Mouse (Mus musculus): ENCODE data around the gene Vwc2l. TPM values are rescaled to one million over a fixed set of nuclear protein-coding genes. Genes with fewer than 3 reads are reported as not detected.

The Vwc2l gene
- 6.2 and 6.5 TPM in 2 replicates for polyA plus RNA-seq (2015; fragmentation: Nextera tagmentation; extraction: Ambion mirVana)

DNA sequence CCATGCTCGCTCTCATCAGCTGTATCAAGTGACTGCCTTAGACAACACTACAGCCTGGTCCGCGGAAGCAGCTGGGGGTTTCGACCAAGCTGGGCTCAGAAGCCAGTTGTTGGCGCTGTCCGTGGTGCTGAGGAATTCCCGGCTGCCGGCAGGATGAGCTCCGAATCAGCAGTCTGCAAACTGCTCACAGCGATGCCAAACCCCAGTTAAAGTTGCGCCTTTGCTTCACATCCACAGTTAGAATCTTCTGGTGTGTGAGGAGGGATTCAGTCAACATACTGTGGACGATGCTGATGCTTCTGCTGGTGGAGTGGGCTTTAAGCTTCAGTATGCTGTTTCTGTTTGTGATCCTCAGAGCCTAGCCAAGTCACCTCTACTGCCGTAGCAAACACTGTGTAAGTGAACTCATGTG is at the start of gene Vwc2l:
Gene Vwc2l (plus strand): TSS at position 61 of the 412 bp plus-strand sequence.
- ATAC-seq (ENCODE audit: low FRiP score): peak; percentile 83
- peak within 1 kb of the TSS; percentile 71 for H3K27ac ChIP-seq
- no peaks in the 10 kb centered on the region for H3K9me3 ChIP-seq
- no peaks in the 10 kb centered on the region for H3K27me3 ChIP-seq
- peak within 1 kb of the TSS; percentile 40 for H3K4me3 ChIP-seq
- 9% methylated on average over 13 of the region's 13 CpGs for WGBS
- peak within 1 kb of the TSS; percentile 63 for H3K9ac ChIP-seq
- peak within 1 kb of the TSS; percentile 58 for H3K4me2 ChIP-seq
- H3K4me1 ChIP-seq (replicated peaks): peaks cover 3% of the 10 kb centered on the region; the same call in 1 of the 2 replicates
- no peaks in the 10 kb centered on the region for H3K36me3 ChIP-seq

DNA sequence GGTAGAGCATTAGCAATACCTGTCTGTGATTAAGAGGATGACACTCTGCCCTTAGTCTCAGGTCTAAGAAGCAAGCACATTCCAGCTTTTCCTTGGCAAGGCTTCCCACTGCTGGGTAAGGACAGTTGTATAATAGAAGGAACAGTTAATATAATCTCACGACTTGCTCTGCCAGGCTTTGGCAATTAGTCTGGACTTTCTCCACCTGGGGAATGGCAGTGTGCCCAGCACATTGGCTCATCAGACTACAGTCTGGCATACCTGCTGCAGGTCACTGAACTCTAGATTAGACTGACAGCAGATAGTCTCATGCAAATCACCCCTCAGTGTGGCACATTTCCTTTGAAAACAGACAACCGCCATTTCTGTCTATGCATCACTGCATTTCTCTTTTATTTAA is 33.0 kb upstream of the Vwc2l start:
- Histone ChIP-seq H3K4me3 (no peak overlapping the region), H3K9me3 (no peaks in the 10 kb centered on the region), H3K9ac (no peak overlapping the region), H3K27me3 (no peaks in the 10 kb centered on the region), H3K36me3 (no peaks in the 10 kb centered on the region), H3K4me1 (replicated peaks) (no peaks in the 10 kb centered on the region), H3K4me2 (no peak overlapping the region), H3K27ac (no peak overlapping the region)
- 77% methylated on average over 2 of the region's 2 CpGs for WGBS
- no peak for ATAC-seq (ENCODE audit: low FRiP score)

DNA sequence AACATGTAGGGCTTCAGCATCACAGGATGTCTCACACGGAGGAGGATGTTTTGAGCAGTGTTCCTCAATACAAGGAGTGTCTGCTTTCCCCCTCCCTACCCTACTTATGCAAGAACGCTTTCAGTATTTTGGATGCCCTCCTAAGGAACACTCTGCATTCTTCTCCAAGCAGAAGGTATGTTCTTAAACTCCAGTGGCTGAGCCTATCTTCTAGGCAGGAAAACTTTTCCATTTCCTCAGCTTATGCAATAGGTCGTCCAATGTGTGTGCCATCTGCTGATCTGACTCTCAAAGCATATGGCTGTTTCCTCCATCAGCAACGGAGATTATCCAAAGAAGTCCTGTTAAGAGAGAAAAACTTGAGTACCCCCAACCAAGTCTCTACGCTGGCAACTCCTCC is 25.2 kb upstream of the Vwc2l start:
- ATAC-seq (ENCODE audit: low FRiP score): no peak
- WGBS: 86% methylated on average over 5 of the region's 5 CpGs
- H3K9ac ChIP-seq: no peak overlapping the region

DNA sequence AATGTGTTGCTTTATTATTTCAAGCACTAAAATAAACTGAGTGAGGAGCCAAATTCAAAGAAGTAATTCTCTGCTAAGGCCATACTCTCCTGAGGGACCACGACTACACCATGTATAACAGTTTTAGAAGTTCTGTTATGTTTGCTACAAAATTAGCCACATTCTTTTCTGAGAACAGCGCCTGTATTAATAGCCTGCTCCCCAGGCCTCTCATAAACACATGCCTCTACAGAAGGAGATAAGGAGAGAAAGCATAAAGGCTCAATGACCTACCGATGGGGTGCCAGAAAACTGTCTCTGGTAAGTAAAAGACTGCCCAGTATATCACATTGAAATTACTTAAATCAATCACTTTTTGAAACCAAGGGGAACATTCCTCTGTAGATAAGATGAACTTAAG is 21.6 kb upstream of the Vwc2l start:
- Histone ChIP-seq H3K4me3 (no peak overlapping the region), H3K27me3 (no peaks in the 10 kb centered on the region), H3K4me2 (no peak overlapping the region), H3K27ac (no peak overlapping the region), H3K36me3 (no peaks in the 10 kb centered on the region), H3K4me1 (replicated peaks) (no peaks in the 10 kb centered on the region), H3K9ac (no peak overlapping the region), H3K9me3 (no peaks in the 10 kb centered on the region)
- WGBS: 87% methylated on average over 3 of the region's 3 CpGs
- no peak for ATAC-seq (ENCODE audit: low FRiP score)

More for the DNA sequence above, 25.2 kb upstream of the Vwc2l start:
- Histone ChIP-seq H3K4me1 (replicated peaks) (no peaks in the 10 kb centered on the region), H3K4me3 (no peak overlapping the region), H3K9me3 (no peaks in the 10 kb centered on the region), H3K27ac (no peak overlapping the region), H3K27me3 (no peaks in the 10 kb centered on the region), H3K36me3 (no peaks in the 10 kb centered on the region), H3K4me2 (no peak overlapping the region)

DNA sequence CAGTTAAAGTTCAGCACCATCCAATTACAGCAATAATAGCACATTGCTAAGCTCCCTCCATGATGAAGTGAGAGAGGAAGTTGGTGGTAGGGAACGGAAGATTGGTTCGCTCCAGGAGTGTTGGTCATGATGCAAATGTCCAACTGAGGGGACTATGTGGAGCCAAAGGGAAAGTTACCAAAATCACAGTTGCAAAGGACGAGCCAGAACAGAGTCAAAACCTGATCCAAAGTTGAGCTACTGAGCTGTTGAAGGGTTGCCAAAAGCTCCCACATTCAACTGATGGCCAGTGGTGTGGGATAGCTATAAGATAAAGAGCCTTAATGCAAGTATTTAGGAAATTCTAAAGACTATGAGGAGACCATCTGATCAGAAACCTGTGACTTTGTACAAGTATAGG is 19.7 kb upstream of the Vwc2l start:
- H3K4me2 ChIP-seq: no peak overlapping the region
- WGBS: 80% methylated on average over 3 of the region's 3 CpGs
- no peak overlapping the region for H3K9ac ChIP-seq
- no peak overlapping the region for H3K27ac ChIP-seq
- H3K36me3 ChIP-seq: no peaks in the 10 kb centered on the region
- H3K4me3 ChIP-seq: no peak overlapping the region
- ATAC-seq (ENCODE audit: low FRiP score): no peak
- no peaks in the 10 kb centered on the region for H3K4me1 ChIP-seq (replicated peaks)
- no peaks in the 10 kb centered on the region for H3K9me3 ChIP-seq
- H3K27me3 ChIP-seq: no peaks in the 10 kb centered on the region

DNA sequence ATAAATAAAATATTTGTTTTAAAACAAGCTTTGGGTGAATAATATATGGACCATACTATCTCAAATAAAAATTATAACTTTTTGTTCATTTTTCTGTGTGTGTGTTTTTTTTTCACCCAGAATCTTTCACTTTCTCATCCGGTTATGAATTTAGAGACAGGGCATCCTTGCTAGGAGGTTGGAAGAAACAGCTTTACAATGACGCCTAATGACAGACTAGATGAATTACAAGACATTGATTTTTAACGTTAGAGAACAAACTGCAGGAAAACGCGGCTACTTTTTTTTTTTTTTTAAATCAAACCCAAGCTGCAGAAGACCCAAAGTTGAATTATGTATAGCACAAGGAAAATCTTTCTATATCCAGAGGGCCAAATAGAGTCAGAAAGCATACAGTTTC is 470 bp upstream of the Vwc2l start:
- Histone ChIP-seq H3K9me3 (no peaks in the 10 kb centered on the region), H3K36me3 (no peaks in the 10 kb centered on the region), H3K27me3 (no peaks in the 10 kb centered on the region), H3K4me1 (replicated peaks) (peaks cover 3% of the 10 kb centered on the region; the same call in 1 of the 2 replicates), H3K4me3 (peak overlapping the region; percentile 40), H3K4me2 (peak overlapping the region; percentile 58), H3K27ac (no peak overlapping the region), H3K9ac (peak overlapping the region; percentile 63; the same call in 1 of the 2 replicates)
- ATAC-seq (ENCODE audit: low FRiP score): no peak
- WGBS: 46% methylated on average over 5 of the region's 5 CpGs

DNA sequence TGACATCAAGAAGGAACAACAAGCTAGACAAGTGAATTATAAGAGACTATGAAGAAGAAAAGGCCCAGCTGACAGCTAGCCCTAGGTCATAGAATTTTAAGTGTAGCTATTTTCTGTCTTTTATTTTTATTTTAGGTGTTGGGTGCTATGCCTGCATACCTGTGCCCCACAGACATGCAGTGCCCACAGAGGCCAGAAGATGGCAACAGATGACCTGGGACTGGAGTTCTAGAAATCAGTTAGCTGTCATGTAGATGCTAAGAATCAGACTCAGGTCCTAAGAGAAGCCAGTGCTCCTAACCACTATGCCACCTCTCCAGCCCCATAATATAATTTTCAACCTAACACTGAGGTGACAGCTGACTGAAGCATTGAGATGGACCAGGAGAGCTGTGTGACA is 61.6 kb downstream of the Vwc2l start:
- no peak for ATAC-seq (ENCODE audit: low FRiP score)
- Histone ChIP-seq H3K9ac (no peak overlapping the region), H3K27me3 (no peaks in the 10 kb centered on the region), H3K27ac (no peak overlapping the region), H3K4me2 (no peak overlapping the region), H3K4me3 (no peak overlapping the region), H3K9me3 (no peaks in the 10 kb centered on the region), H3K4me1 (replicated peaks) (no peaks in the 10 kb centered on the region), H3K36me3 (no peaks in the 10 kb centered on the region)

DNA sequence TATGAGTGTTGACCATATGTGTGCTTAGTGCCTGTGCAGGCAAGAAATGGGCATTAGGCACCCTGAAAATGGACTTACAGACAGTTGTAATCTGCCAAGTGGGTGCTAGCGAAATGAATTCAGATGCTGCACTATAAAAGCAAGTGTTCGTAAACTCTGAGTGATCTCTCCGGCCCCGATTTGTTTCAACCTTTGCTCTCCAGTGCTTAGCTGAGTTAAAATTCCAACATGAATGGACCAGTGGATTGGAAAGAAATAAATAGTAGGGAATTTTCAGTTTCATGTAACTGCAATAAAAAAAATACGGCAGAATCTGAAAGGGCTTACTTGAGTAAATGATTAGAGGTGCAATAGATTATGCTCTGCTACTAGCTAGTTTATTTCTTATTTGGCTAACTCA is 66.1 kb downstream of the Vwc2l start:
- Histone ChIP-seq H3K9me3 (no peaks in the 10 kb centered on the region), H3K27ac (no peak overlapping the region), H3K4me3 (no peak overlapping the region), H3K4me2 (no peak overlapping the region), H3K4me1 (replicated peaks) (no peaks in the 10 kb centered on the region), H3K27me3 (no peaks in the 10 kb centered on the region), H3K9ac (no peak overlapping the region), H3K36me3 (no peaks in the 10 kb centered on the region)
- ATAC-seq (ENCODE audit: low FRiP score): no peak
- 94% methylated on average over 5 of the region's 5 CpGs for WGBS

DNA sequence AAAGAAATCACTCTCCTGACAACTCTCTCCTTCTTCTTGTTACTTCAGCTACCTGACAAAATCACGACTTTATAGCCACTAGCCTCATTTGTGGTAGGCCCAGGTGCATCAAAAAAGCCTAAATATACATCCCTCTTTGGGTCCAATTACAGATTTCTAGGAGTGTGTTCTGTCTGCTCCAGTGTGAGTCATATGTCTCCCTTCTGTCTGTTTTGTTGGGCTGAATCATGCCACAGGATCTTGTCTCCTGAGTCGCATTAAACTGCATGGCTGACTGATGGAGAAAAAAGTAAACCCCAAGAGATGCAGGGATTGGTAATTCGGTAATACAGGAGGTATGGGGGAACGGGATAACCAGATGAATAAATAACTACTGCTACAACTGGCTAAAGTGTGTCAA is 69.6 kb downstream of the Vwc2l start:
- no peak overlapping the region for H3K4me3 ChIP-seq
- H3K9ac ChIP-seq: no peak overlapping the region
- no peaks in the 10 kb centered on the region for H3K4me1 ChIP-seq (replicated peaks)
- 83% methylated on average over 4 of the region's 4 CpGs for whole genome bisulfite sequencing
- no peak overlapping the region for H3K4me2 ChIP-seq
- H3K27ac ChIP-seq: no peak overlapping the region
- ATAC-seq (ENCODE audit: low FRiP score): no peak
- H3K27me3 ChIP-seq: no peaks in the 10 kb centered on the region
- no peaks in the 10 kb centered on the region for H3K9me3 ChIP-seq
- H3K36me3 ChIP-seq: no peaks in the 10 kb centered on the region

DNA sequence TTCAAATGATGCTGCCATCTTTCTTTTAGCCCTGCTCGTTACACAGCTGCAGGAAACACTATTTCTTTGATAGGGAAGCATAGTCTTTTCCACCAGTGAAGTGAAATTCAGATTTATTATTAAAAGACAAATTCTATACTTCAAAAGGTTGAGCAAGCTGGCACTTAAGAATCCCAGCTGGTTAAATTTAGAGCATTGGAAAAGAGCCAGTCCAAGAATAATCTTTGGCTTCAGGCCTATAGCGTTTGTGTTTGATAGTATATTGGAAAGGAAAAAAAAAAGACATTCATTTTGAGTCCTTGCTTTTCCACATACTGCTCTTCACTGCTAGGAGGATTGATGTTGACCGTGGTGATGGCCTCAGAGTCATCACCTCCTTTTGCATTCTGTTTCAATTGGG is 77.9 kb downstream of the Vwc2l start:
- Histone ChIP-seq H3K9me3 (no peaks in the 10 kb centered on the region), H3K27ac (no peak overlapping the region), H3K4me1 (replicated peaks) (no peaks in the 10 kb centered on the region), H3K4me3 (no peak overlapping the region), H3K4me2 (no peak overlapping the region), H3K9ac (no peak overlapping the region), H3K36me3 (no peaks in the 10 kb centered on the region), H3K27me3 (no peaks in the 10 kb centered on the region)
- WGBS: 82% methylated on average over 3 of the region's 3 CpGs
- no peak for ATAC-seq (ENCODE audit: low FRiP score)

DNA sequence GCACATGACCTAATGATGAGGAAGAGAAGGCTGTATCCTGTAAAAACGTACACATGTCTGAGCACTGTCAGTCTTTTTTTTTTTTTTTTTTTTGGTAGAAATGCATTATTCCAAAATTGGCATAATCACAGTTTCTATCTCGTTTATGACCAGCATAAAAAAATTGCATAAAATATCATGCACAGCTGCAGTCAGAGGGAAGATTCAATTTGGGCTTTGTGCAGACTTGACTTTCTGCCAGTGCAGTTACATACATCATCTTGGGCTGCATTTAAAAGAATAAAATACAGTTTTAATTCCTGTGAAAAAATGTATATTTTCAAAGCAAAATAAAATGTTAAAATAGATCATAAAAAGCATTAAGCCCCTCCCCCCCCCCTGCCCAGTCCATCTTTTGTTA is 97.6 kb downstream of the Vwc2l start:
- H3K4me1 ChIP-seq (replicated peaks): no peaks in the 10 kb centered on the region
- no peak overlapping the region for H3K27ac ChIP-seq
- 57% methylated on average over 2 of the region's 2 CpGs for WGBS
- H3K4me3 ChIP-seq: no peak overlapping the region
- H3K27me3 ChIP-seq: no peaks in the 10 kb centered on the region
- H3K9ac ChIP-seq: no peak overlapping the region
- no peak for ATAC-seq (ENCODE audit: low FRiP score)
- no peaks in the 10 kb centered on the region for H3K9me3 ChIP-seq
- no peak overlapping the region for H3K4me2 ChIP-seq
- no peaks in the 10 kb centered on the region for H3K36me3 ChIP-seq

DNA sequence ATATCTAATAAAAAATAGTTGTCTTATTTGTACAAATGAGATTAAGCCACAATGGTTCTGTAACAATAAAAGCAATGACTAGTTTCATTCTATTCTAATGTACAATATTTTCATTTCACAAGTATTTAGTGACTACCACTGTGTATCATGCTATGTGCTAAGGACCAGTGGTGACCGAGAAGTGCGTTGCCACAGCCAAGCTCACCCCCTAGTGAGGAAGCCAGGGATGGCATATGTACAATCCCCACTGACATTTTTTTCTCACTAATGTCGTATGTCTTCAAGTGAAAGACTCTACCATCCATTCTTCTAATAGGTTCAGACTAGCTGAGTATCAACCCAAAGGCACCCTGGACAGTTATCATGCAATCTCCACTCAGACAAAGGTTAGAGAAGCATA is 107.7 kb downstream of the Vwc2l start:
- WGBS: 84% methylated on average over 3 of the region's 3 CpGs
- Histone ChIP-seq H3K27ac (no peak overlapping the region), H3K4me3 (no peak overlapping the region), H3K36me3 (no peaks in the 10 kb centered on the region), H3K9me3 (no peaks in the 10 kb centered on the region), H3K4me2 (no peak overlapping the region), H3K4me1 (replicated peaks) (no peaks in the 10 kb centered on the region), H3K9ac (no peak overlapping the region), H3K27me3 (no peaks in the 10 kb centered on the region)
- no peak for ATAC-seq (ENCODE audit: low FRiP score)

DNA sequence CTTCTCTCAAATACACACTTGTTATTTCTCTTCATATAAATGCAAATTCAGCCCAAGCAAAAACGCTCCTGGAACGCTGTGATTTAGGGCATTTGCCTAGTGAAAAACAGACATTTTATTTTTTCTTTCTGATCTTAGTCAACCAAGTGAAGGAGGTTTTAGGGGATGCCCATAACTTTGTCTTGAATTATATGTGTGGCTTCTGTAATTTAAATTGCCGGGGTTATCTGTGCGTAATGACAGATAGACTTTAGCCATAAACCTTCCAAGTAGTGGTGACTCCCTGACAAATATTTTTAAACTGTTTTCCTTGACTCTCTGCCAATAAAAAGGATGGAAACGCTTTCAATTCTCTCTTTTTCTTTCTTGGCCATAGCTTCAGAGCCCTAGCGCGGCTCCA is 116.7 kb downstream of the Vwc2l start:
- H3K4me3 ChIP-seq: no peak overlapping the region
- no peak overlapping the region for H3K27ac ChIP-seq
- H3K36me3 ChIP-seq: no peaks in the 10 kb centered on the region
- no peak overlapping the region for H3K9ac ChIP-seq
- no peaks in the 10 kb centered on the region for H3K4me1 ChIP-seq (replicated peaks)
- ATAC-seq (ENCODE audit: low FRiP score): no peak
- H3K9me3 ChIP-seq: no peaks in the 10 kb centered on the region
- no peak overlapping the region for H3K4me2 ChIP-seq
- 89% methylated on average over 7 of the region's 7 CpGs for WGBS
- no peaks in the 10 kb centered on the region for H3K27me3 ChIP-seq

DNA sequence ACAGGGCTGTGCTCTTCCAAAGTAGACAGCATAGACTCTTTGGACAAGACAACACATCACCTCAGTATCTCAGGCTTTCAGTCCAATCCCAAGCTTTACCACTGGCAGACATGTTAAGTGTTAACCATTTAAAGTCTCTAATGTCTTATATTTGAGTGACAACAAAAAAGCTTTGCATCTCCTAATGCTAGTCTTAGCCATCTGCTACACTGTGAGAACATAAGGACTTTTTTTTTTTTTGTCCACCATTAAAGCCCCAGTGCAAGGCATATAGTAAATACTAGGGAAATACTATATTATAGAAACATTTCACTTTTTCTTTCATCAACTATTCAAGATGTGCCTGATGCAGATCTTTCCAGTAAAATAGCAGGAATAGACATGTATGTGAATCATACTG is 119.8 kb downstream of the Vwc2l start:
- no peaks in the 10 kb centered on the region for H3K36me3 ChIP-seq
- no peak for ATAC-seq (ENCODE audit: low FRiP score)
- H3K4me3 ChIP-seq: no peak overlapping the region
- no peaks in the 10 kb centered on the region for H3K27me3 ChIP-seq
- no peak overlapping the region for H3K4me2 ChIP-seq
- no peaks in the 10 kb centered on the region for H3K4me1 ChIP-seq (replicated peaks)
- H3K9me3 ChIP-seq: no peaks in the 10 kb centered on the region
- H3K27ac ChIP-seq: no peak overlapping the region
- H3K9ac ChIP-seq: no peak overlapping the region
